Mouse (Mus musculus) left cerebral cortex, postnatal 14 days (tissue): Measurements from ENCODE around the gene Cux2. TPM values are rescaled to one million over a fixed set of nuclear protein-coding genes. Genes with fewer than 3 reads are reported as not detected.
A peak's percentile ranks its signal among the peaks of the same experiment; 100 is the strongest.

Source experiments
- DNase-seq, 2 experiments: peaks; one replicate each; pipeline ENCODE4 v3.0.0; 2021 to 2022; ENCODE audit warnings: low spot score in 2 of 2, mixed read lengths in 1 of 2
- intact Hi-C: fragments of 180-260 bp; cut with DNase I; formaldehyde crosslinking; loops from one replicate; pipeline ENCODE4 v1.15.1; 2025
- total RNA-seq, 2 experiments: library from RNA; stranded (reverse); gene quantifications; 2 replicates each; pipeline ENCODE4 v1.2.3; 2021

The Cux2 gene
- total RNA-seq, 2 experiments from 2014 or later = 204 to 256 TPM

- no peak for DNase-seq
These were observed 154.7 kb downstream of the Cux2 start for GRCm38 (mm10) chr5:121895117-121895756.

GRCm38 (mm10) chr5:121894647-121895046 is 155.3 kb downstream of the Cux2 start:
- DNase-seq = no peak
- intact Hi-C loops = loop anchor here (5.0 kb wide), 2 partner anchors 168 to 193 kb away; no protein-coding TSS in a partner anchor

More at GRCm38 (mm10) chr5:121895117-121895756, 154.7 kb downstream of the Cux2 start:
- intact Hi-C loops = no loop called here

DNA sequence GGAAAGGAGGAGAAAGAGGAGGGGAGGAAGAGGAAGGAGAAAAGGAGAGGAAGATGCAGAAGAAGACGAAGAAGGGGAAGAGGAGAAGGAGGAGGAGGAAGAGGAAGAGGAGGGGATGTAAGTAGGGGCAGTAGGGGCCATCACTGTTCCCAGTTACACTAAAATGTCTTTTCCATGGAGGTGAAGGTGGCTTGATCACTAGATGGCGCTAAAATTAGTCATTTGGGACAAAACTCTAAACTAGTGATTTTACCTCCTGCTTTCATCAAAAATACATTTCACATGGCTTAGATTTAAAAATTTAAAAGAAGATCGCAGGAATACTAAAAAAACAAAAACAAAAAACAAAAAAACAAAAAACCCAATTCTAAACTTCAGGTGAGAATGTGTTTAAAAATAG is 156.3 kb downstream of the Cux2 start:
- intact Hi-C loops = loop anchor here (5.0 kb wide), 2 partner anchors 169 to 194 kb away; no protein-coding TSS in a partner anchor
- DNase-seq = peak in 1 of 2 experiments; percentile 55

- peak; percentile 85 to 92 for DNase-seq
- intact Hi-C loops = loop anchor here (5.0 kb wide), 2 partner anchors 170 to 195 kb away; no protein-coding TSS in a partner anchor
These were observed 157.6 kb downstream of the Cux2 start for GRCm38 (mm10) chr5:121892281-121892680.

- intact Hi-C loops = loop anchor here (5.0 kb wide), 2 partner anchors 171 to 196 kb away; no protein-coding TSS in a partner anchor
- no peak for DNase-seq
These were observed 159.0 kb downstream of the Cux2 start for GRCm38 (mm10) chr5:121890925-121891324.

DNA sequence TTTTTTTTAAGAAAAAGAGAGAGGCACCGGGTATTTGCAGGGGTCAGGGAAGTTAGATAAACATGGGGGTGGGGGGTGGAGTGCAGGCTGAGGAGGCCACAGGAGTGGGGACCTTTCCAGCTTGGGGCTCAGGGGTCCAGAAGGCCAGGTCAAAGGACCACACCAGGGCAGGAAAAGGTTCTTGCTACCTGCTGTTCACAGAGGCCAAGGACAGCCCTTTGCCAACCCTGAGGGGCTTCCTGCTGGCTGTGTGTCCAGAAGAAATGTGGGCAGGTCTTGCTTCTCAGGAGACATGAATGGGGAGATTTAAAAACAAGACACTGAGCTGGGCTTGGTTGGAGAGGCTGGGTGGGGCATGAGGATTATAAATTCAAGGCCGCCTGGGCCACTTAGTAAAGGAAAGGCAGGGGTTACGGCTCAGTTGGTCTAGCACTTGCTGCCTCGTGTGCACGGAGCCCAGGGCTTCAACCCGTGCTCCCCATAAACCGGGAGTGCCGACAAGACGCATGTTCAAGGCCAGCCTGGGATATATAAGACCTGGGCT is 160.0 kb downstream of the Cux2 start:
- intact Hi-C loops = loop anchor here (5.0 kb wide), 2 partner anchors 172 to 197 kb away; no protein-coding TSS in a partner anchor
- DNase-seq = no peak

- intact Hi-C loops = no loop called here
- no peak for DNase-seq
These were observed 160.5 kb downstream of the Cux2 start for GRCm38 (mm10) chr5:121889375-121889774.

DNA sequence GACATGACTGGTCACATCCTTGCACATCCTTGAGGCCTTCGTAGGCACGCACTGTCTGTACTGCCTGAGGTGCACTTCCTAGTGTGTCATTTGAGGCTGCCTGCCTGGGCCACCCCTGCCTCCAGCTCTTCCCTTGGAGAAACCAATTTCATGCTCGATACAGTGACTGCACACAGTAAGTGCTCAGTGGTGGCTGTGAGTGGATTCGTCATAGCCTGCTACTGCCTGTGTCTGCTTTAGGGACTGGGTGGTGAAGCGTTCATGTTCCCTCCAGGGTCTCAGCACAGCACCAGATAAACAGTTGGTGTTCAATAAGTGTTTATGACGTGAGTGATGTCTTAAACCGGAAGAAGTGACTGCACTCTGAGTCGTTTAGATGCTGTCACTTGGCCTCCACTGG is 166.5 kb downstream of the Cux2 start:
- DNase-seq = no peak
- intact Hi-C loops = no loop called here

- intact Hi-C loops = no loop called here
- DNase-seq = peak; percentile 45
These were observed 170.7 kb downstream of the Cux2 start for GRCm38 (mm10) chr5:121879211-121879610.

DNA sequence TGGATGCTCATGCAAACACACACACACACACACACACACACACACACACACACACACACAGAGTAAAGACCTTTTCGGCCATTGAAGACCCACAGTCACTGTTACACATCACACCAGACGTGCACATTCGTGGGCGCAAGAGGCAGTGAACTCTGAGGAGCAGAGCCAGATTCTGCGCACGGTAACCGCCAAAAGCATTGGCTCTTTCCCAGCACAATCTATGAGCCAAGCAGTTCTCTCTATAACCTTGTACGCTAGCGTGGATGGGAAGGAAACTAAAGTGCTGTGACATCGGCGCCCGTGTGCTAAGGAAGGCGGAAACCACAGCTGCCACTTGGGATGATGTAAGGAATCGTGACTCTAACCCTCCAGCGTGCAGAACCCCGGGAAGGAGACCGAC is 171.2 kb downstream of the Cux2 start:
- intact Hi-C loops = no loop called here
- no peak for DNase-seq

GRCm38 (mm10) chr5:121876901-121877300 is 173.0 kb downstream of the Cux2 start:
- intact Hi-C loops = no loop called here
- DNase-seq = no peak

GRCm38 (mm10) chr5:121875041-121875440 is 174.9 kb downstream of the Cux2 start:
- intact Hi-C loops = no loop called here
- no peak for DNase-seq

DNA sequence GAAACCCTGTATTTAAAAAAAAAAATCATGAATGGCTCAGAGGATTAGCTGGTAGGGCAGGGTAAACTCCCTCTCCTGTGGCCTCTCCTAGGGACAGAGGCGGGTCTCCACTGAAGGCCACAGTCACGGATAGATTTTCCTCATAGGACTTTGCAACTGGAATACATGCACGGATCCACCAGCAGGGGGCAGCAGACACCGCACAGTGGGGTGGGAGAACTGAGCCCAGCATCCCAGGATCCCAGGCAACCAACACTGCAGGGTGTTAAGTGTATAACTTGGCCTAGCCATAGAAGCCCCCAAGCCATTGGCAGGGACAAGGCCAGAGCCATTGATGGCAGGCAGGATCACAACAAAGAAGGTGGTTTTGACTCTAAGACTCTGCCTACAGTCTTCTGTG is 177.7 kb downstream of the Cux2 start:
- intact Hi-C loops = loop anchor here (1.0 to 2.0 kb wide), 2 partner anchors 187 to 217 kb away; no protein-coding TSS in a partner anchor
- DNase-seq = peak; percentile 77 to 86

DNA sequence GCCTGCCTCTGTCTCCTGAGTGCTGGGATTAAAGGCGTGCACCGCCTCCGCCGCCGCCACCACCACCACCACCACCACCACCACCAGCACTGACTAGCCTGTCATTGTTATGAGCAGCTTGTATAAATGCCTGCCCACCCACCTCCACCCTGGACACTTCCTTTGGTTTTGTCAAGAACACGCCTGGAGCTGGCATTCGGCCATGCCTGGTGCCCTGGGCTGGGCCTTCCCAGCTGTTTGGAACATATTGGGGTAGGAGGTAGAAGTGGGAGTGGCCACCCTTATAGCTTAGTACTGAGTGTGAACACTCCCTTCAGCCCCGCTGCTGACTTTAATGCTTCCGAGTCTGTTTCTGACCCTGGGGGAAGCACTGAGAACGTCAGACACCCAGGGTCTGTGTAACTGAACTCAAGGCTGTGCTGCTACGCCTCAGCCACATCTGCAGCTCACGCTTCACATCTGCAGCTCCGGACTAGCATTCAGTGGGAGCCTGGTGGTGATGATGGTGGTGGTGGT is 178.3 kb downstream of the Cux2 start:
- no peak for DNase-seq
- intact Hi-C loops = loop anchor here (1.0 to 2.0 kb wide), 2 partner anchors 188 to 217 kb away; no protein-coding TSS in a partner anchor

- intact Hi-C loops = no loop called here
- DNase-seq = no peak
These were observed 179.1 kb downstream of the Cux2 start for GRCm38 (mm10) chr5:121870832-121871231.

GRCm38 (mm10) chr5:121867963-121868362 is 181.9 kb downstream of the Cux2 start:
- intact Hi-C loops = no loop called here
- DNase-seq = no peak

GRCm38 (mm10) chr5:121864330-121864729 is 185.6 kb downstream of the Cux2 start:
- intact Hi-C loops = no loop called here
- no peak for DNase-seq

DNA sequence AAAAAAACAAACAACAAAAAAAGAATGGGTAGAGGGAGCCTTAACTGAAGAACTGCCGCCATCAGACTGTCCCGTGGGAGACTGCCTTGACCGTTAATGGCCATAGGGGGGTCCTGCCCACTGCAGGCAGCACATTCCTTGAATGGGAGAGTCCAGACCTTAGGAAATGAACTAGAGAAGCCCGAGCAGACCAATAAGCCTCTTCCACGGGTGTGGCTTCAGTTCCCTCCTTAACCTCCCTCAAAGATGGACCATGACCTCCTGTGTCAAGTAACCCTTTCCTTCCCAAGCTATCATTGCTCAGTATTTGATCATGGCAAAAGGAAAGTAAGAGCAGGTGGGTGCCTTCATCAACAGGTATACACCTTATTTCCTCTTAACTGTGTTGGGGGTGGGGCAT is 187.9 kb downstream of the Cux2 start:
- DNase-seq = no peak
- intact Hi-C loops = no loop called here

- no peak for DNase-seq
- intact Hi-C loops = loop anchor here (10.0 kb wide), 1 partner anchor 476 kb away; no protein-coding TSS in a partner anchor
These were observed 191.5 kb downstream of the Cux2 start for GRCm38 (mm10) chr5:121858427-121858826.

DNA sequence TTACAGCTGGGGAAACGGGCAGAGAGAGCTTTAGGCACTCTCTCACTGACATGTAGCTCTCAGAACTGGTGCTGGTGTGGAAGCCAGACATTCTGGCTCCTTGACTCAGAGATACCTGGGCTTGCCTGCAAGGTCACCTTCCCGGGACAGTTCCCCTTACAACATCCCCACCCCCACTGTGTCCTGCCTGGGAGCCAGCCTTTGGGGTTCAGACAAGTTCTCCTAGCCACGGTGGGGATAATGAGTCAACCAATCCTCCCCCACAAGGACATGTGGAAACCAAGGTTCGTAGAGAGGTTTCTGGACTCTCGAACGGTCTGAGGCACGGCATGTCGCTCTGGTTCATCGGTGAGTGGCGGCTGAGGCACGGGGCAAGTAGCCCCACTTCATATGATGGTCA is 193.2 kb downstream of the Cux2 start:
- no peak for DNase-seq
- intact Hi-C loops = loop anchor here (10.0 kb wide), 1 partner anchor 478 kb away; no protein-coding TSS in a partner anchor
